Mouse (Mus musculus) CH12.LX (cell line): Measurements from ENCODE around the gene Snai1.

Experiments used
- CTCF ChIP-seq, 2 experiments: IDR thresholded peaks in 1 of 2; conservative IDR thresholded peaks in 1 of 2; 2 replicates each; pipeline ENCODE4 v1.5.1; 2011 to 2012; ENCODE audit warnings: low read depth in 2 of 2, low read length in 2 of 2, improper control_type of control experiment in 1 of 2, inconsistent platforms in 1 of 2, mild to moderate bottlenecking in 1 of 2, moderate library complexity in 1 of 2
- ELF1 ChIP-seq: IDR thresholded peaks from 2 replicates; pipeline ENCODE4 v1.6.1; 2014; ENCODE audit warnings: low read depth, mild to moderate bottlenecking, inconsistent platforms, low read length, improper control_type of control experiment
- HCFC1 ChIP-seq: IDR thresholded peaks from 2 replicates; pipeline ENCODE4 v1.6.1; 2012; ENCODE audit warnings: low read depth, mild to moderate bottlenecking, inconsistent platforms, low read length, improper control_type of control experiment
- MAX ChIP-seq: IDR thresholded peaks from 2 replicates; pipeline ENCODE4 v1.6.1; 2011; ENCODE audit warnings: low read length, improper control_type of control experiment
- POLR2A ChIP-seq: IDR thresholded peaks from 2 replicates; pipeline ENCODE4 v1.6.1; 2011; ENCODE audit warnings: low read depth, mild to moderate bottlenecking, improper control_type of control experiment, low read length
- RCOR1 ChIP-seq: conservative IDR thresholded peaks from 2 replicates; pipeline ENCODE4 v1.6.1; 2012; ENCODE audit warnings: low read depth, mild to moderate bottlenecking, inconsistent platforms, low read length, improper control_type of control experiment
- SIN3A ChIP-seq: IDR thresholded peaks from 2 replicates; pipeline ENCODE4 v1.6.1; 2012; ENCODE audit warnings: low read length, improper control_type of control experiment, inconsistent platforms
- TCF12 ChIP-seq: IDR thresholded peaks from 2 replicates; pipeline ENCODE4 v1.6.1; 2014; ENCODE audit warnings: low read depth, mild to moderate bottlenecking, inconsistent platforms, low read length, improper control_type of control experiment
- USF2 ChIP-seq: conservative IDR thresholded peaks from 2 replicates; pipeline ENCODE4 v1.6.1; 2011; ENCODE audit warnings: low read depth, low read length, improper control_type of control experiment
- ZKSCAN1 ChIP-seq: IDR thresholded peaks from 2 replicates; pipeline ENCODE4 v1.6.1; 2012; ENCODE audit warnings: low read depth, inconsistent platforms, low read length, improper control_type of control experiment, borderline replicate concordance

- TF ChIP-seq ZKSCAN1 (no peak), POLR2A (no peak), ELF1 (no peak), HCFC1 (no peak), RCOR1 (no peak), MAX (no peak), SIN3A (no peak), CTCF (conservative IDR thresholded peaks at IDR 0.05 in 1 of 2, IDR thresholded peaks at IDR 0.05 in 1 of 2; ENCODE audit: low read depth in 2 of 2, low read length in 2 of 2) (no peak), USF2 (no peak), TCF12 (no peak)
Measured at GRCm38 (mm10) chr2:167529935-167530513, 8.0 kb upstream of the Snai1 start.
